Mouse (Mus musculus): ENCODE data around the gene Sptssb. TPM values are rescaled to one million over a fixed set of nuclear protein-coding genes. Genes with fewer than 3 reads are reported as not detected.

Sptssb gene
- total and polyA plus RNA-seq, 3 experiments, result not detected

Other genes starting within 250 kb of the Sptssb start
- 188 and 218 TPM in 2 replicates for gene Nmd3, start 138.0 kb downstream of the Sptssb start, total RNA-seq (2012; rRNA removed)
- gene Nmd3, start 138.0 kb downstream of the Sptssb start, polyA plus RNA-seq (2012; ENCODE audit: insufficient read depth in 1 of 2, insufficient read length in 2 of 2, low read depth in 1 of 2, low replicate concordance in 2 of 2, missing spikeins in 1 of 2), result 100 to 1,000 TPM; 189 to 956 TPM
- not detected in 2 replicates for gene Otol1, start 147.7 kb upstream of the Sptssb start, total RNA-seq (2012; rRNA removed)
- gene Otol1, start 147.7 kb upstream of the Sptssb start, polyA plus RNA-seq (2012; ENCODE audit: insufficient read depth in 1 of 2, insufficient read length in 2 of 2, low read depth in 1 of 2, low replicate concordance in 2 of 2, missing spikeins in 1 of 2), result not detected